Mouse (Mus musculus) ES-E14 (cell line): ENCODE measurements around the gene Ctnnbl1.

ENCODE experiments used
- CHD2 ChIP-seq: IDR thresholded peaks from 2 replicates; pipeline ENCODE4 v1.6.1; 2014; ENCODE audit warnings: mild to moderate bottlenecking, low read depth, low read length, inconsistent platforms
- HCFC1 ChIP-seq: IDR thresholded peaks from 2 replicates; pipeline ENCODE4 v1.6.1; 2012; ENCODE audit warnings: low read length, inconsistent platforms, borderline replicate concordance; ENCODE audit not compliant: insufficient read depth
- MAFK ChIP-seq: IDR thresholded peaks from 2 replicates; pipeline ENCODE4 v1.6.1; 2014; ENCODE audit warnings: mild to moderate bottlenecking, low read depth, low read length, inconsistent platforms; ENCODE audit not compliant: insufficient read depth
- ZC3H11A ChIP-seq: IDR thresholded peaks from 2 replicates; pipeline ENCODE4 v1.6.1; 2012; ENCODE audit warnings: low read depth, mild to moderate bottlenecking, inconsistent platforms, low read length, borderline replicate concordance
- ZNF384 ChIP-seq: IDR thresholded peaks from 2 replicates; pipeline ENCODE4 v1.6.1; 2012; ENCODE audit warnings: low read depth, low read length, inconsistent platforms

- no peak for TF ChIP-seq HCFC1
- TF ChIP-seq ZNF384, result no peak
- TF ChIP-seq MAFK, result no peak
- TF ChIP-seq ZC3H11A, result no peak
- no peak for TF ChIP-seq CHD2
Measured at GRCm38 (mm10) chr2:157918529-157918928, 181.3 kb downstream of the Ctnnbl1 start.
